12 mouse cellular contexts compared by ENCODE assay signal in the genomic region with DNA sequence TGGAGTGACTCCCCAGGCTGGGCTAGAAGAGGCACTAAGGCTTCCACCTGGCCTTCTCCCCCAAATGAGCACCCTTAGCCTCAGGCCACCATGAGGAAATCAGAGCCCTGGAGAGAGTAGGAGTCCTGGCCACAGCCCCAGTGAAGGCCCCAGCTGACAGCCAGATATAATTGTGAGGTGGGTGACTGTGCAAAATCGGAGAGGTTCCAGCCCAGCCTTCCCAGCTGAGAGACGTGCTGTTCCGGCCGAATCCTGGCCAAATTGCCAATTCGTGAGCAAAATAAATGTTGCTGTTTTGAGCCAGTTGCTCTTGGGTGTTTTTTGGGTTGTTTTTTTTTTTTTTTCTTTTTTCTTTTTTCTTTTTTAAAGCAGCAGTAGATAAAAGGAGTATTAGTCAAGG.
DNase-seq lines count a peak whose midpoint lies in the region; ATAC-seq lines count a peak whose summit lies in the region.
"Had no signal": no experiment of that assay in that cellular context is flagged by ENCODE, and none has a peak within 500 bp of the region (broad histone marks: within the 10 kb centered on the region; RNA-seq: fewer than 3 reads in every experiment).

No protein-coding gene starts in this region.

- peak; percentile 6 for DNase-seq in heart, adult 8-10 months (ENCODE audit: low spot score)
- no peak for DNase-seq in heart, postnatal 10 days
- peak; percentile 7 to 19 for DNase-seq in gastrocnemius, postnatal 36 days
- DNase-seq in lung, postnatal 25 days (ENCODE audit: low spot score) = peak; percentile 15
- DNase-seq in spleen, postnatal 10 days (ENCODE audit: low spot score in 2 of 2) = no peak
- DNase-seq in embryo, embryonic 10.5 days (ENCODE audit: low spot score) = no peak
- DNase-seq: kidney, postnatal 25 days; thymus, adult 2 months had no signal

- peak; percentile 91 for ATAC-seq in frontal cortex, adult (ENCODE audit: low TSS enrichment)
- ATAC-seq in granulocyte monocyte progenitor cell, adult 5-6 weeks (replicated peaks; ENCODE audit: poor library complexity, severe bottlenecking) = no peak
- ATAC-seq: forebrain, embryonic 16.5 days; midbrain, embryonic 16.5 days had no signal

- intact Hi-C loops in heart, postnatal 10 days (cut with DNase I) = no loop called here
- intact Hi-C loops in gastrocnemius, postnatal 36 days (cut with DNase I) = no loop called here

Comparison
In these comparisons a context has a peak if more than half of its experiments do, and no peak if none do; other contexts are left out.
1. DNase-seq: peak in heart, adult 8-10 months (single experiment), gastrocnemius, postnatal 36 days (2 of 2) and lung, postnatal 25 days (single experiment); none in heart, postnatal 10 days (0 of 2), spleen, postnatal 10 days (0 of 2) and embryo, embryonic 10.5 days (single experiment).